Mouse (Mus musculus) midbrain, embryonic 14.5 days (tissue): ENCODE measurements at regions not wholly inside any gene's neighbourhood (a gene's known extent, or its start where the extent isn't known, plus 50 kb on each side); places are given as distances from the start of the nearest gene placed in this dataset.

Experiments used
- ATAC-seq: fragments of 200-750 bp; cut with Nextera tagmentation; 2 replicates; pipeline ENCODE4 v1.8.0; 2017; ENCODE audit warnings: moderate number of reproducible peaks, moderate library complexity; ENCODE audit not compliant: low FRiP score, low TSS enrichment
- DNase-seq: peaks from one replicate; pipeline ENCODE4 v3.0.0-alpha.2; 2015
- H3K27ac ChIP-seq: fragments of 300-500 bp; sonication (generic); replicated peaks from 2 replicates; pipeline ENCODE4 v1.5.1; 2014; ENCODE audit warnings: mild to moderate bottlenecking, low read depth, low read length, moderate library complexity
- H3K27me3 ChIP-seq: fragments of 300-500 bp; sonication (generic); 2 replicates; pipeline ENCODE4 v1.6.1; 2014; ENCODE audit warnings: low read length, control low read depth, mixed read lengths; ENCODE audit not compliant: control insufficient read depth, insufficient read depth
- H3K36me3 ChIP-seq: fragments of 300-500 bp; sonication (generic); 2 replicates; pipeline ENCODE4 v1.6.1; 2014; ENCODE audit warnings: low read length, control low read depth; ENCODE audit not compliant: control insufficient read depth, insufficient read depth
- H3K4me1 ChIP-seq: fragments of 300-500 bp; sonication (generic); 2 replicates; pipeline ENCODE4 v1.6.1; 2014; ENCODE audit warnings: mild to moderate bottlenecking, antibody characterized with exemption, low read length, control low read depth; ENCODE audit not compliant: control insufficient read depth, insufficient read depth
- H3K4me2 ChIP-seq: fragments of 300-500 bp; sonication (generic); 2 replicates; pipeline ENCODE4 v1.6.1; 2014; ENCODE audit warnings: mild to moderate bottlenecking, low read length, moderate library complexity
- H3K4me3 ChIP-seq: fragments of 300-500 bp; sonication (generic); replicated peaks from 2 replicates; pipeline ENCODE4 v1.5.1; 2014; ENCODE audit warnings: low read depth, low read length
- H3K9ac ChIP-seq: fragments of 300-500 bp; sonication (generic); replicated peaks from 2 replicates; pipeline ENCODE4 v1.6.1; 2014; ENCODE audit warnings: mild to moderate bottlenecking, low read length, moderate library complexity
- H3K9me3 ChIP-seq: fragments of 300-500 bp; sonication (generic); 2 replicates; pipeline ENCODE4 v1.6.1; 2016; ENCODE audit warnings: low read length, control low read depth, mixed read lengths; ENCODE audit not compliant: control insufficient read depth
- WGBS: fragments of 180-500 bp; shearing (Covaris S2); extraction: QIAGEN DNeasy Blood & Tissue Kit; methylation state at CpG from one replicate; pipeline ENCODE4 v1.1.7; 2014; 5-methylcytosine and 5-hydroxymethylcytosine counted together

- DNase-seq (no peak), ATAC-seq (no peak)
- no peaks in the 10 kb centered on the region for H3K27me3 ChIP-seq
- no peaks in the 10 kb centered on the region for H3K9me3 ChIP-seq
- no peak overlapping the region for H3K4me3 ChIP-seq
- WGBS = 80% methylated on average over 1 of the region's 1 CpGs
- H3K4me1 ChIP-seq = 0 out of 2 replicates have a peak, but pooled peaks cover 2% of the 10 kb centered on the region
- no peak overlapping the region for H3K27ac ChIP-seq
- no peaks in the 10 kb centered on the region for H3K36me3 ChIP-seq
- no peak overlapping the region for H3K9ac ChIP-seq
- no peak overlapping the region for H3K4me2 ChIP-seq
Observed at GRCm38 (mm10) chr4:69197577-69197976, 243.4 kb upstream of the Brinp1 start.

- Histone ChIP-seq H3K27me3 (no peaks in the 10 kb centered on the region), H3K4me3 (peak overlapping the region; percentile 44), H3K4me1 (0 out of 2 replicates have a peak, but pooled peaks cover 2% of the 10 kb centered on the region), H3K9ac (peak overlapping the region; percentile 62), H3K27ac (peak overlapping the region; percentile 73; the same call in 1 of the 2 replicates), H3K36me3 (no peaks in the 10 kb centered on the region), H3K4me2 (peak overlapping the region; percentile 67), H3K9me3 (no peaks in the 10 kb centered on the region)
- WGBS = 92% methylated on average over 1 of the region's 1 CpGs
- DNase-seq (no peak), ATAC-seq (peak; percentile 34)
Observed at GRCm38 (mm10) chr4:69196094-69196493, 241.9 kb upstream of the Brinp1 start.

GRCm38 (mm10) chr4:69195645-69196044 is 241.4 kb upstream of the Brinp1 start:
- peak; percentile 90 for ATAC-seq
- no peaks in the 10 kb centered on the region for H3K27me3 ChIP-seq

More at GRCm38 (mm10) chr4:69195645-69196044, 241.4 kb upstream of the Brinp1 start:
- DNase-seq = peak; percentile 92
- peak overlapping the region; percentile 44 for H3K4me3 ChIP-seq
- peak overlapping the region; percentile 73 for H3K27ac ChIP-seq
- no peaks in the 10 kb centered on the region for H3K36me3 ChIP-seq
- H3K4me1 ChIP-seq = 0 out of 2 replicates have a peak, but pooled peaks cover 2% of the 10 kb centered on the region
- H3K4me2 ChIP-seq = peak overlapping the region; percentile 67
- peak overlapping the region; percentile 62 for H3K9ac ChIP-seq
- 0% methylated on average over 13 of the region's 13 CpGs for WGBS
- H3K9me3 ChIP-seq = no peaks in the 10 kb centered on the region
